Mouse (Mus musculus) hindbrain, embryonic 16.5 days (tissue): Measurements from ENCODE around the gene H60c. TPM values are rescaled to one million over a fixed set of nuclear protein-coding genes. Genes with fewer than 3 reads are reported as not detected.

Experiments
- ATAC-seq: fragments of 200-750 bp; cut with Nextera tagmentation; 2 replicates; pipeline ENCODE4 v1.8.0; 2017; ENCODE audit warnings: moderate TSS enrichment, moderate library complexity
- H3K27ac ChIP-seq: fragments of 300-500 bp; sonication (generic); 2 replicates; pipeline ENCODE4 v1.5.1; 2014; ENCODE audit warnings: low read depth, mild to moderate bottlenecking, control low read depth, low read length, moderate library complexity
- H3K27me3 ChIP-seq: fragments of 300-500 bp; sonication (generic); replicated peaks from 2 replicates; pipeline ENCODE4 v1.6.1; 2014; ENCODE audit warnings: low read length; ENCODE audit not compliant: control insufficient read depth, insufficient read depth
- H3K36me3 ChIP-seq: fragments of 300-500 bp; sonication (generic); 2 replicates; pipeline ENCODE4 v1.6.1; 2014; ENCODE audit warnings: mild to moderate bottlenecking, low read length, moderate library complexity, mixed read lengths; ENCODE audit not compliant: control insufficient read depth, insufficient read depth
- H3K4me1 ChIP-seq: fragments of 300-500 bp; sonication (generic); 2 replicates; pipeline ENCODE4 v1.6.1; 2014; ENCODE audit warnings: low read depth, low read length; ENCODE audit not compliant: control insufficient read depth, insufficient read depth
- H3K4me2 ChIP-seq: fragments of 300-500 bp; sonication (generic); 2 replicates; pipeline ENCODE4 v1.6.1; 2014; ENCODE audit warnings: mild to moderate bottlenecking, low read length, control low read depth, moderate library complexity
- H3K4me3 ChIP-seq: fragments of 300-500 bp; sonication (generic); 2 replicates; pipeline ENCODE4 v1.5.1; 2014; ENCODE audit warnings: mild to moderate bottlenecking, low read length, control low read depth, moderate library complexity
- H3K9ac ChIP-seq: fragments of 300-500 bp; sonication (generic); 2 replicates; pipeline ENCODE4 v1.6.1; 2014; ENCODE audit warnings: low read depth, mild to moderate bottlenecking, control low read depth, low read length, moderate library complexity
- H3K9me3 ChIP-seq: fragments of 300-500 bp; sonication (generic); 2 replicates; pipeline ENCODE4 v1.6.1; 2014; ENCODE audit warnings: mild to moderate bottlenecking, low read length, moderate library complexity; ENCODE audit not compliant: control insufficient read depth
- WGBS: fragments of 180-500 bp; shearing (Covaris S2); extraction: QIAGEN DNeasy Blood & Tissue Kit; methylation state at CpG from one replicate; pipeline ENCODE4 v1.1.7; 2014; 5-methylcytosine and 5-hydroxymethylcytosine counted together
- polyA plus RNA-seq: library from polyadenylated mRNA; unstranded; fragments of >200 nt; fragmentation: Nextera tagmentation; extraction: Ambion mirVana; gene quantifications from 2 replicates; pipeline ENCODE4 v1.2.1, GENCODE M21; 2015

Gene H60c
- not detected in 2 replicates for polyA plus RNA-seq

DNA sequence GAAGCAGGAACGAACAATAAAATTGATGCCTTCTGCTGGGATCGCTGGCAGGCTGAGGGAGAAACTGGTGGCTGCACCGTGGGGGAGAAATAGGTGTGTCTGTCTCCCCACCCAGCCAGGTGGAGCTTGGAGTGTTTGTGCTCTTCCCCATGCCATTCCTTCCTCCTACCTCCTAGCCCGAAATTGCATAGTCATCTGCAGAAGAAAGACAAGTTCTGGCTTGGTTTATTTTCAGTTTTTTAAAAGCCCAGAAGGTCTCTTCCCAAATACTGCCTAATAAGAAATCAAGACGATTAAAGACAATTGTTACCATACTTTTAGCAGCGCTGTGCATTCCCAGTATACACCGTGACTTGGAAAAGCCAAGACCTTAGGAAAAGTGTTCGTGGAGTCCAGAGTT is at the start of gene H60c:
Gene H60c, minus strand, starts transcription at position 101 of the 400 bp plus-strand sequence.
- ATAC-seq, result no peak
- Histone ChIP-seq H3K9ac (no peak within 1 kb of the TSS), H3K4me3 (no peak within 1 kb of the TSS), H3K27ac (no peak within 1 kb of the TSS), H3K36me3 (no peaks in the 10 kb centered on the region), H3K4me2 (no peak within 1 kb of the TSS), H3K27me3 (no peaks in the 10 kb centered on the region), H3K9me3 (no peaks in the 10 kb centered on the region), H3K4me1 (no peaks in the 10 kb centered on the region)
- WGBS, result 77% methylated on average over 8 of the region's 8 CpGs

DNA sequence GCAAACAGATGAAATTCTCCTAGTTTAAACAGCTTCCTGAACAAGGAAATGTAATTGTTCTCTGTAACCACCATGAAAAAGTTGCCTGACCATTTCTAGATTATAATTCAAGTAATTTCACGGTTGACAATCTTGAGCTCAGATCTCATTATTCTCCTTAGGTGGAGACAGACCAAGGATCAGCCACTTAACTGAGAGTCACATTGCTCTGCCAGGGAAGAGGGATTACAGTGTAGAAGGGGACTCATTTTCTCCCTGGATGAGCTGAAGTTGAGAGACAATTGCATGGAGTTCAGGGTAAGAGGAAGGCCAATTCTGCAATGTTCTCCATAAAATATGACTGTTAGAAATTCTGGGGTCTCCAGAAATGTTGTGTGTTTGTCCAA is 41.2 kb upstream of the H60c start:
- H3K4me2 ChIP-seq, result no peak overlapping the region
- no peaks in the 10 kb centered on the region for H3K9me3 ChIP-seq
- H3K4me1 ChIP-seq, result no peaks in the 10 kb centered on the region
- 81% methylated on average over 1 of the region's 1 CpGs for WGBS
- no peak overlapping the region for H3K27ac ChIP-seq
- no peak overlapping the region for H3K9ac ChIP-seq
- peak; percentile 50; the same call in 1 of the 2 replicates for ATAC-seq
- H3K4me3 ChIP-seq, result no peak overlapping the region
- H3K27me3 ChIP-seq, result no peaks in the 10 kb centered on the region
- H3K36me3 ChIP-seq, result no peaks in the 10 kb centered on the region

DNA sequence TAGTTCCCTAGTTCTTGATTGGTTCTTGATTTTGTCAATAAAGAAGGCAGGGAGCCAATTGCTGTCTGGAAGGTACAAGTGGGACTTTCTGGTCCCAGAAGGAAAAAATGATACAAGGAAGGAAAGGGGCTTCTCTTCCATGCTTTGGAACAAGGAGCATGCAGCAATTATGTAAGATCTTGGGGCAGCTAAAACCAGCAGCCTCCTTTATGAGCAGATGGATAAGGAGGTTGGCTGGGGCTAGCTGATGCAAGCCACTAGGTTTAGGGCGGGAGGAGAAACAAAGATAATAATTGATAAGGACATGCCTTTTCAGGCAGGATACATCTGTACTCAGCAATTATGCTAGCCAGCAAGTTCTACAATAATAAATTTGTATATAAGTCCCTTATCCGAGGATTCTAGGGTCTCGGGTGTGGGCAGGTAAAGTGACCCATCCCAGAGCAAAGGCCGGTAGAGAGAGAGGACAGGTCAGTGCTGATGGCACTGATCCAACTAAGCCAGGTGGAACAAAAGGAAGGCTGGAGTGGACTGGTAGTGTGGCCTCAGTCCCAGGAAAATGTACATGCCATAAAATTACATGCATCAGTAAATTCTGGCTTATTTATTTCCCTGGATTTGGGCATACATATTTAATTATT is 40.7 kb upstream of the H60c start:
- no peaks in the 10 kb centered on the region for H3K9me3 ChIP-seq
- no peak overlapping the region for H3K4me3 ChIP-seq
- no peaks in the 10 kb centered on the region for H3K36me3 ChIP-seq
- no peaks in the 10 kb centered on the region for H3K4me1 ChIP-seq
- 78% methylated on average over 4 of the region's 4 CpGs for WGBS
- no peak overlapping the region for H3K27ac ChIP-seq
- no peak overlapping the region for H3K4me2 ChIP-seq
- H3K9ac ChIP-seq, result no peak overlapping the region
- ATAC-seq, result peak; percentile 48; the same call in 1 of the 2 replicates
- no peaks in the 10 kb centered on the region for H3K27me3 ChIP-seq

DNA sequence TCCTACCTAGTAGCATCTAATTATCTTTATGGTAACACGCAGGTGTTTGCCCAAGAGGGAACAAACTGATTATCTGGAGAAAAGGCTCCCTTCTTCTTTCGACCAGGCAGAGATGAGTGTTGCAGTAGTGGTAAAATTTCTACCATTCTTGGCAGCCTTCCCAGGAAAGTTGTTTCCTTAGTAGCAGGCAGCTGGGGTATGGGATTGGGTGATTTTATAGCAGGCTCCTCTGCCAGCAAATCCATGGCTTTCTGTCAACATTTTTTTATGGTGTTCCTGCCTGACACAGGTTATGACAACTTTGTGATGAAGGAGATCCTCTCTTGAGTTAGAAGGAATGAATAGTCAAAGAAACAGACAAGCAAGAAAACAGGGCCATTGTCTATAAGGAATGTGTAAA is 40.2 kb upstream of the H60c start:
- WGBS, result 65% methylated on average over 2 of the region's 2 CpGs
- Histone ChIP-seq H3K27ac (no peak overlapping the region), H3K4me2 (no peak overlapping the region), H3K4me1 (no peaks in the 10 kb centered on the region), H3K9me3 (no peaks in the 10 kb centered on the region), H3K27me3 (no peaks in the 10 kb centered on the region), H3K9ac (no peak overlapping the region), H3K36me3 (no peaks in the 10 kb centered on the region), H3K4me3 (no peak overlapping the region)
- ATAC-seq, result peak; percentile 64

DNA sequence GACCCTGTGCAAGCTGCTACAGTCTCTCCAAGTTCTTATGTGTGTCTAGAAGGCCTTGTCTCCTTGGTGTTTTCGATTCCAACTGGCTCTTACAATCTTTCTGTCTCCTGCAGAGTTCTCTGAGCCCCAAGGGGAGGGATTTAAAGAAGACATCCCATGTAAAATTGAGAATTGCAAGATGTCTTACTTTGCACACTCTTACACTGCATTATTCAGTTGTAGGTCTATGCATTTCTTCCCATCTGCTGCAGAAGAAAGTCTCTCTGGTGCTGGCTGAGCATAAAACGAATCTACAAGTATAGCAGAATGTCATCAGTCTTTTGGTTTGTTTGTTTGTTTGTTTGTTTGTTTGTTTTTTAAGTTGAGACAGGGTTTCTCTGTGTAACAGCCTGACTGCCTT is 26.4 kb upstream of the H60c start:
- H3K9ac ChIP-seq, result no peak overlapping the region
- no peak overlapping the region for H3K4me2 ChIP-seq
- H3K36me3 ChIP-seq, result no peaks in the 10 kb centered on the region
- H3K4me1 ChIP-seq, result no peaks in the 10 kb centered on the region
- H3K27me3 ChIP-seq, result no peaks in the 10 kb centered on the region
- H3K27ac ChIP-seq, result no peak overlapping the region
- ATAC-seq, result no peak
- H3K4me3 ChIP-seq, result no peak overlapping the region
- 52% methylated on average over 2 of the region's 2 CpGs for WGBS
- no peaks in the 10 kb centered on the region for H3K9me3 ChIP-seq

DNA sequence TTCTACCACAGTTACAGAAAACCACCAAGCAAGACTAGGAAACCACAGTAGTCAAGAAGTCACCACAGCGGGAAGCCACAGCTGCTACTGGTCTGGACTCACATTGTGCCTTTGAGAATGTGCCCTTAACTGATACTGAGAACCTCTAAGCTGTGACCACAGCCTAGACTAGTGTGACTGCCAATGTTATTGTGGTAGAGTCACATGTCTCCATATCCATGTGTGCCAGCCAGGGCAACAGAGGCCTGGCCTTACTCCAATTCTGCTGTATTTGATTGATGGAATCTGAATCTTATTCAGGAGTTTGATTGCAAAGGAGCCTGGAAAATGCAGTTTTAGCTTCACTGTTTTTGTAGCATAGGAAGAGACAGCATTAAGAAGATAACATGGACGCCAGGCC is 13.5 kb upstream of the H60c start:
- H3K4me1 ChIP-seq, result no peaks in the 10 kb centered on the region
- no peak overlapping the region for H3K4me2 ChIP-seq
- no peak overlapping the region for H3K27ac ChIP-seq
- no peaks in the 10 kb centered on the region for H3K36me3 ChIP-seq
- 0 out of 2 replicates have a peak, but pooled peaks cover 3% of the 10 kb centered on the region for H3K9me3 ChIP-seq
- no peak for ATAC-seq
- H3K9ac ChIP-seq, result no peak overlapping the region
- WGBS, result 90% methylated on average over 2 of the region's 2 CpGs
- H3K4me3 ChIP-seq, result no peak overlapping the region
- H3K27me3 ChIP-seq, result no peaks in the 10 kb centered on the region

DNA sequence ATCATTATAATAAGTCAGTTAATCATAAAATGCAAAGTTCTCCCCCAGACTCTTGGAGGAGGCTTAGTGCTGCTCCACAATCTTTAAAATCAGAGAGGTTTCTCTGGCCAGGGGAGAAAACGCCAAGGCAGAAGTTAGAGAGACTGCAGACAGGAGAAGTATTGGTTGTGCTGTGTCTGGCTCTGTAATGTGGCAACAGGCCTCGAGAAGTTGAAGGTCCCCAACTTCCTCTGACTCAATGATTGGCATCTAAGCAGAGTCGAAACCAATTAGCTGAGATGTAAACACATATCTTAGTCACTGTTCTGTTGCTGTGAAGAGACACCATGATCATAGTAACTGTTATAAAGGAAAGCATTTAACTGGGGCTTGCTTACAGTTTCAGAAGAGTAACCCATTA is 6.5 kb upstream of the H60c start:
- Histone ChIP-seq H3K4me2 (no peak overlapping the region), H3K9me3 (0 out of 2 replicates have a peak, but pooled peaks cover 3% of the 10 kb centered on the region), H3K4me1 (no peaks in the 10 kb centered on the region), H3K27ac (no peak overlapping the region), H3K4me3 (no peak overlapping the region), H3K9ac (no peak overlapping the region), H3K27me3 (no peaks in the 10 kb centered on the region), H3K36me3 (no peaks in the 10 kb centered on the region)
- ATAC-seq, result no peak
- WGBS, result 76% methylated on average over 3 of the region's 3 CpGs

DNA sequence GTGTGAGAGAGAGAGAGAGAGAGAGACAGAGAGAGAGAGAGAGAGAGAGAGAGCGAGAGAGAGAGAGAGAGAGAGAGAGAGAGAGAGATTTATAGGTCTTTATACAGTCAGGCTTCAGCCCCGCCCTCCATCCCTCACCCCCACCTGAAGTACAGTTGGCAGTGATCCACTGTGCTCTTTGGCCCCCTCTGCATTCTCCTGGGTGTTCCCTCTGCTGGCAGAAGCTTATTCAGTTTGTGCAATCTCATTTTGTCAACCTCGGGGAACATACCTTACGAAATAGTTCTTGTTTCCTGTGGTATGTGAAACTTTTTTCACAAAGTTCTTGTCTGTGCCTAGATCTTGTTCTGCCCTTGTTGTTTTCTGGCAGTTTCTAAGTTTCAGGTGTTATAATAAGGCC is 3.5 kb upstream of the H60c start:
- Histone ChIP-seq H3K4me2 (no peak overlapping the region), H3K9me3 (no peaks in the 10 kb centered on the region), H3K27me3 (no peaks in the 10 kb centered on the region), H3K36me3 (no peaks in the 10 kb centered on the region), H3K27ac (no peak overlapping the region), H3K9ac (no peak overlapping the region), H3K4me1 (no peaks in the 10 kb centered on the region), H3K4me3 (no peak overlapping the region)
- ATAC-seq, result no peak
- 76% methylated on average over 3 of the region's 4 CpGs for WGBS

DNA sequence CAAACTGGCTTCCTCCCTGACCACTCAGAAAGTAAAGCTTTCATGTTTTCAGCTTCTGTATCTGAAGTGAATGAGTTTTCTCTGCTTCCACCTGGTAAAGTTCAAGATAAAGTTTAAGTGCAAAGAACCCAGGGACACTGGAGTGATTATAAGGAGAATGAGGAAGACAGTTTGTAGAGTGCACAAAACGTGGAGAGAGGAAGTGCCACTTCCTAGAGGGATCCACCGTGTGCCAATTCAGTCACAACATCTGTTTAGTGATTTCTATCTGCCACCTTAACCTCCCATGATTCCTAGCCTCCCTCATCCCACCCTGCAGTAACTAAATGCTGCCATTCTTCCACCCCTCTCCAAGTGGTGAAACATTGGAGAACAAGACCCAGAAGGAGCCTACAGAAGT is 842 bp downstream of the H60c start:
- no peaks in the 10 kb centered on the region for H3K4me1 ChIP-seq
- H3K27ac ChIP-seq, result no peak overlapping the region
- no peak overlapping the region for H3K9ac ChIP-seq
- H3K9me3 ChIP-seq, result no peaks in the 10 kb centered on the region
- no peaks in the 10 kb centered on the region for H3K27me3 ChIP-seq
- H3K4me3 ChIP-seq, result no peak overlapping the region
- no peaks in the 10 kb centered on the region for H3K36me3 ChIP-seq
- ATAC-seq, result no peak
- 79% methylated on average over 2 of the region's 2 CpGs for WGBS
- no peak overlapping the region for H3K4me2 ChIP-seq

DNA sequence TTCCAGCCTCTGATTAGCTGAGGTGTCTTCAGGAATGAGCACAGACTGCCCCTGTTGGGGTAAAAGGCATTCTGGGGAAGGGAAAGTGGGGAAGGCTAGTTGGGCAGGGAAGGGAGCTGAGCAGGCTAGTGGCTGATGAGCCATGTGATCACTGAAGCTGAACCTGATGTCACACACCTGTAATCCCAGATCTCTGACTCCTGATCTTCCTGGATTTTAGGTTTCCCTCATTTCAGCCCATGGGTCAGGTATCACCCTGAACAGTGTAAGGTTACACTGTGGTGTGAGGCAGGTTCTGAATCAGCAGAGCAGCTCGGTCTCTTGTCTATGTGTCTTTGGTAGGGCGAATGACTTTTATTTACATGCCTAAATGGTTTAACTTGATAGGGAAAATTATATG is 4.8 kb downstream of the H60c start:
- Histone ChIP-seq H3K4me3 (no peak overlapping the region), H3K9me3 (no peaks in the 10 kb centered on the region), H3K27ac (no peak overlapping the region), H3K4me1 (no peaks in the 10 kb centered on the region), H3K9ac (no peak overlapping the region), H3K4me2 (no peak overlapping the region), H3K36me3 (no peaks in the 10 kb centered on the region), H3K27me3 (no peaks in the 10 kb centered on the region)
- ATAC-seq, result no peak
- WGBS, result 81% methylated on average over 2 of the region's 2 CpGs
